Mouse (Mus musculus): ENCODE data around the gene Hbb-bs. TPM values are rescaled to one million over a fixed set of nuclear protein-coding genes. Genes with fewer than 3 reads are reported as not detected.
"Not testable (repeated sequence)": the region's sequence is repeated elsewhere in the genome, so short reads cannot be mapped to it uniquely, and the experiment has no call there.

Hbb-bs gene
- total and polyA plus RNA-seq, 2 experiments from 2014 or later, result 5,614 to 6,330 TPM

- H3K27ac ChIP-seq (ENCODE audit: low read depth), result no peak overlapping the region
- WGBS, result 21% methylated on average over 4 of the region's 4 CpGs
- no peaks in the 10 kb centered on the region for H3K27me3 ChIP-seq (ENCODE audit: control insufficient read depth, insufficient read depth, low read length)
- H3K4me2 ChIP-seq (ENCODE audit: low read depth, low read length), result no peak overlapping the region
- no peak overlapping the region for H3K9ac ChIP-seq (replicated peaks; ENCODE audit: low read depth, low read length)
- H3K36me3 ChIP-seq (replicated peaks; ENCODE audit: control insufficient read depth, insufficient read depth, low read length), result no peaks in the 10 kb centered on the region
- no peak overlapping the region for H3K4me3 ChIP-seq (ENCODE audit: low read depth, low read length)
- TF ChIP-seq EP300 (IDR thresholded peaks at IDR 0.05; ENCODE audit: low read depth) (no peak), CTCF (IDR thresholded peaks at IDR 0.05; ENCODE audit: low read depth) (no peak)
- no peaks in the 10 kb centered on the region for H3K4me1 ChIP-seq (ENCODE audit: control insufficient read depth, insufficient read depth)
- no peaks in the 10 kb centered on the region for H3K9me3 ChIP-seq (replicated peaks; ENCODE audit: control insufficient read depth, low read length)
- DNase-seq (ENCODE audit: low spot score), result no peak
- ATAC-seq (ENCODE audit: insufficient read depth, low read depth), result no peak
Measured at GRCm38 (mm10) chr7:103792669-103793388, 35.1 kb downstream of the Hbb-bs start.

- Histone ChIP-seq H3K4me1 (ENCODE audit: control insufficient read depth, insufficient read depth) (no peaks in the 10 kb centered on the region), H3K4me2 (ENCODE audit: low read depth, low read length) (no peak within 1 kb of the TSS), H3K36me3 (replicated peaks; ENCODE audit: control insufficient read depth, insufficient read depth, low read length) (no peaks in the 10 kb centered on the region), H3K4me3 (ENCODE audit: low read depth, low read length) (no peak within 1 kb of the TSS), H3K9me3 (replicated peaks; ENCODE audit: control insufficient read depth, low read length) (no peaks in the 10 kb centered on the region), H3K27me3 (ENCODE audit: control insufficient read depth, insufficient read depth, low read length) (no peaks in the 10 kb centered on the region), H3K9ac (replicated peaks; ENCODE audit: low read depth, low read length) (no peak within 1 kb of the TSS), H3K27ac (ENCODE audit: low read depth) (no peak within 1 kb of the TSS)
- DNase-seq (ENCODE audit: low spot score) (no peak), ATAC-seq (ENCODE audit: insufficient read depth, low read depth) (no peak)
- 50% methylated on average over 3 of the region's 3 CpGs for WGBS
- no peak for TF ChIP-seq EP300 (IDR thresholded peaks at IDR 0.05; ENCODE audit: low read depth)
- no peak for TF ChIP-seq CTCF (IDR thresholded peaks at IDR 0.05; ENCODE audit: low read depth)
Measured at GRCm38 (mm10) chr7:103791721-103792120, 36.2 kb downstream of the Hbb-bs start, which contains the start of gene Olfr67. Gene Olfr67 (minus strand): TSS chr7:103791821.

GRCm38 (mm10) chr7:103779598-103779997 lies 48.3 kb downstream of the Hbb-bs start, which contains the start of gene Olfr68:
Gene Olfr68 (minus strand): TSS chr7:103779698.
- no peak within 1 kb of the TSS for H3K9ac ChIP-seq (replicated peaks; ENCODE audit: low read depth, low read length)
- 64% methylated on average over 3 of the region's 3 CpGs for WGBS
- no peaks in the 10 kb centered on the region for H3K4me1 ChIP-seq (ENCODE audit: control insufficient read depth, insufficient read depth)
- no peaks in the 10 kb centered on the region for H3K36me3 ChIP-seq (replicated peaks; ENCODE audit: control insufficient read depth, insufficient read depth, low read length)
- no peak for ATAC-seq (ENCODE audit: insufficient read depth, low read depth)
- no peaks in the 10 kb centered on the region for H3K27me3 ChIP-seq (ENCODE audit: control insufficient read depth, insufficient read depth, low read length)
- TF ChIP-seq EP300 (IDR thresholded peaks at IDR 0.05; ENCODE audit: low read depth) (no peak), CTCF (IDR thresholded peaks at IDR 0.05; ENCODE audit: low read depth) (no peak)
- no peak for DNase-seq (ENCODE audit: low spot score)
- H3K4me3 ChIP-seq (ENCODE audit: low read depth, low read length), result no peak within 1 kb of the TSS
- no peak within 1 kb of the TSS for H3K27ac ChIP-seq (ENCODE audit: low read depth)
- H3K9me3 ChIP-seq (replicated peaks; ENCODE audit: control insufficient read depth, low read length), result no peaks in the 10 kb centered on the region
- H3K4me2 ChIP-seq (ENCODE audit: low read depth, low read length), result no peak within 1 kb of the TSS

- not testable (repeated sequence) for H3K27ac ChIP-seq (ENCODE audit: low read depth); DNase-seq (ENCODE audit: low spot score); H3K27me3 ChIP-seq (ENCODE audit: control insufficient read depth, insufficient read depth, low read length); H3K36me3 ChIP-seq (replicated peaks; ENCODE audit: control insufficient read depth, insufficient read depth, low read length); H3K9ac ChIP-seq (replicated peaks; ENCODE audit: low read depth, low read length); H3K9me3 ChIP-seq (replicated peaks; ENCODE audit: control insufficient read depth, low read length); H3K4me2 ChIP-seq (ENCODE audit: low read depth, low read length); H3K4me3 ChIP-seq (ENCODE audit: low read depth, low read length); H3K4me1 ChIP-seq (ENCODE audit: control insufficient read depth, insufficient read depth); ATAC-seq (ENCODE audit: insufficient read depth, low read depth)
- 45% methylated on average over 3 of the region's 4 CpGs for WGBS
Measured at GRCm38 (mm10) chr7:103777652-103778051, 50.2 kb downstream of the Hbb-bs start.

Other genes starting within 250 kb of the Hbb-bs start
Only the 30 nearest of the 32 such genes appear.
- not detected in 2 replicates for gene Olfr619, start 227.5 kb downstream of the Hbb-bs start, total RNA-seq (2014; rRNA removed; ENCODE audit: low replicate concordance)
- not detected in 2 replicates for gene Olfr619, start 227.5 kb downstream of the Hbb-bs start, polyA plus RNA-seq (2015; fragmentation: Nextera tagmentation; extraction: Ambion mirVana)
- not detected in 2 replicates for gene Olfr620, start 215.6 kb downstream of the Hbb-bs start, total RNA-seq (2014; rRNA removed; ENCODE audit: low replicate concordance)
- gene Olfr620, start 215.6 kb downstream of the Hbb-bs start, polyA plus RNA-seq (2015; fragmentation: Nextera tagmentation; extraction: Ambion mirVana), result not detected in 2 replicates
- gene Olfr622, start 185.4 kb downstream of the Hbb-bs start, total RNA-seq (2014; rRNA removed; ENCODE audit: low replicate concordance), result not detected in 2 replicates
- gene Olfr622, start 185.4 kb downstream of the Hbb-bs start, polyA plus RNA-seq (2015; fragmentation: Nextera tagmentation; extraction: Ambion mirVana), result not detected in 2 replicates
- gene Olfr623, start 164.4 kb downstream of the Hbb-bs start, total RNA-seq (2014; rRNA removed; ENCODE audit: low replicate concordance), result not detected in 2 replicates
- gene Olfr623, start 164.4 kb downstream of the Hbb-bs start, polyA plus RNA-seq (2015; fragmentation: Nextera tagmentation; extraction: Ambion mirVana), result not detected in 2 replicates
- gene Olfr624, start 156.9 kb downstream of the Hbb-bs start, total RNA-seq (2014; rRNA removed; ENCODE audit: low replicate concordance), result not detected in 2 replicates
- 0.03 TPM in 1 of 2 replicates, not detected in the other for gene Olfr624, start 156.9 kb downstream of the Hbb-bs start, polyA plus RNA-seq (2015; fragmentation: Nextera tagmentation; extraction: Ambion mirVana)
- not detected in 2 replicates for gene Olfr625-ps1, start 145.4 kb downstream of the Hbb-bs start, total RNA-seq (2014; rRNA removed; ENCODE audit: low replicate concordance)
- gene Olfr625-ps1, start 145.4 kb downstream of the Hbb-bs start, polyA plus RNA-seq (2015; fragmentation: Nextera tagmentation; extraction: Ambion mirVana), result not detected in 2 replicates
- gene Olfr243, start 113.4 kb downstream of the Hbb-bs start, total RNA-seq (2014; rRNA removed; ENCODE audit: low replicate concordance), result not detected in 2 replicates
- gene Olfr243, start 113.4 kb downstream of the Hbb-bs start, polyA plus RNA-seq (2015; fragmentation: Nextera tagmentation; extraction: Ambion mirVana), result not detected in 2 replicates
- not detected in 2 replicates for gene Olfr628, start 97.7 kb downstream of the Hbb-bs start, total RNA-seq (2014; rRNA removed; ENCODE audit: low replicate concordance)
- not detected in 2 replicates for gene Olfr628, start 97.7 kb downstream of the Hbb-bs start, polyA plus RNA-seq (2015; fragmentation: Nextera tagmentation; extraction: Ambion mirVana)
- not detected in 2 replicates for gene Olfr629, start 83.2 kb downstream of the Hbb-bs start, total RNA-seq (2014; rRNA removed; ENCODE audit: low replicate concordance)
- gene Olfr629, start 83.2 kb downstream of the Hbb-bs start, polyA plus RNA-seq (2015; fragmentation: Nextera tagmentation; extraction: Ambion mirVana), result not detected in 2 replicates
- gene Olfr630, start 70.8 kb downstream of the Hbb-bs start, total RNA-seq (2014; rRNA removed; ENCODE audit: low replicate concordance), result not detected in 2 replicates
- not detected in 2 replicates for gene Olfr630, start 70.8 kb downstream of the Hbb-bs start, polyA plus RNA-seq (2015; fragmentation: Nextera tagmentation; extraction: Ambion mirVana)
- gene Olfr69, start 56.5 kb downstream of the Hbb-bs start, total RNA-seq (2014; rRNA removed; ENCODE audit: low replicate concordance), result not detected in 2 replicates
- not detected in 2 replicates for gene Olfr69, start 56.5 kb downstream of the Hbb-bs start, polyA plus RNA-seq (2015; fragmentation: Nextera tagmentation; extraction: Ambion mirVana)
- gene Olfr68, start 48.4 kb downstream of the Hbb-bs start, total RNA-seq (2014; rRNA removed; ENCODE audit: low replicate concordance), result not detected in 2 replicates
- gene Olfr68, start 48.4 kb downstream of the Hbb-bs start, polyA plus RNA-seq (2015; fragmentation: Nextera tagmentation; extraction: Ambion mirVana), result not detected in 2 replicates
- not detected in 2 replicates for gene Olfr67, start 36.3 kb downstream of the Hbb-bs start, total RNA-seq (2014; rRNA removed; ENCODE audit: low replicate concordance)
- not detected in 2 replicates for gene Olfr67, start 36.3 kb downstream of the Hbb-bs start, polyA plus RNA-seq (2015; fragmentation: Nextera tagmentation; extraction: Ambion mirVana)
- gene Hbb-bt, start 14.1 kb downstream of the Hbb-bs start, total RNA-seq (2014; rRNA removed; ENCODE audit: low replicate concordance), result 716 and 1,401 TPM in 2 replicates
- 772 and 1,221 TPM in 2 replicates for gene Hbb-bt, start 14.1 kb downstream of the Hbb-bs start, polyA plus RNA-seq (2015; fragmentation: Nextera tagmentation; extraction: Ambion mirVana)
- not detected in 2 replicates for gene Hbb-bh2, start 12.4 kb upstream of the Hbb-bs start, total RNA-seq (2014; rRNA removed; ENCODE audit: low replicate concordance)
- gene Hbb-bh2, start 12.4 kb upstream of the Hbb-bs start, polyA plus RNA-seq (2015; fragmentation: Nextera tagmentation; extraction: Ambion mirVana), result not detected in 2 replicates
- not detected in 2 replicates for gene Hbb-bh1, start 15.1 kb upstream of the Hbb-bs start, total RNA-seq (2014; rRNA removed; ENCODE audit: low replicate concordance)
- gene Hbb-bh1, start 15.1 kb upstream of the Hbb-bs start, polyA plus RNA-seq (2015; fragmentation: Nextera tagmentation; extraction: Ambion mirVana), result not detected in 2 replicates
- 0.80 TPM in 1 of 2 replicates, not detected in the other for gene Hbb-y, start 25.1 kb upstream of the Hbb-bs start, total RNA-seq (2014; rRNA removed; ENCODE audit: low replicate concordance)
- gene Hbb-y, start 25.1 kb upstream of the Hbb-bs start, polyA plus RNA-seq (2015; fragmentation: Nextera tagmentation; extraction: Ambion mirVana), result 2.2 and 2.7 TPM in 2 replicates
- gene Olfr66, start 58.2 kb upstream of the Hbb-bs start, total RNA-seq (2014; rRNA removed; ENCODE audit: low replicate concordance), result not detected in 2 replicates
- not detected in 2 replicates for gene Olfr66, start 58.2 kb upstream of the Hbb-bs start, polyA plus RNA-seq (2015; fragmentation: Nextera tagmentation; extraction: Ambion mirVana)
- gene Olfr64, start 66.4 kb upstream of the Hbb-bs start, total RNA-seq (2014; rRNA removed; ENCODE audit: low replicate concordance), result not detected in 2 replicates
- gene Olfr64, start 66.4 kb upstream of the Hbb-bs start, polyA plus RNA-seq (2015; fragmentation: Nextera tagmentation; extraction: Ambion mirVana), result not detected in 2 replicates
- not detected in 2 replicates for gene Olfr65, start 75.4 kb upstream of the Hbb-bs start, total RNA-seq (2014; rRNA removed; ENCODE audit: low replicate concordance)
- not detected in 2 replicates for gene Olfr65, start 75.4 kb upstream of the Hbb-bs start, polyA plus RNA-seq (2015; fragmentation: Nextera tagmentation; extraction: Ambion mirVana)
- gene Olfr631, start 100.7 kb upstream of the Hbb-bs start, total RNA-seq (2014; rRNA removed; ENCODE audit: low replicate concordance), result not detected in 2 replicates
- gene Olfr631, start 100.7 kb upstream of the Hbb-bs start, polyA plus RNA-seq (2015; fragmentation: Nextera tagmentation; extraction: Ambion mirVana), result not detected in 2 replicates
- gene Olfr632, start 106.3 kb upstream of the Hbb-bs start, total RNA-seq (2014; rRNA removed; ENCODE audit: low replicate concordance), result not detected in 2 replicates
- not detected in 2 replicates for gene Olfr632, start 106.3 kb upstream of the Hbb-bs start, polyA plus RNA-seq (2015; fragmentation: Nextera tagmentation; extraction: Ambion mirVana)
- not detected in 2 replicates for gene Olfr633, start 116.3 kb upstream of the Hbb-bs start, total RNA-seq (2014; rRNA removed; ENCODE audit: low replicate concordance)
- not detected in 2 replicates for gene Olfr633, start 116.3 kb upstream of the Hbb-bs start, polyA plus RNA-seq (2015; fragmentation: Nextera tagmentation; extraction: Ambion mirVana)
- gene Olfr635, start 143.1 kb upstream of the Hbb-bs start, total RNA-seq (2014; rRNA removed; ENCODE audit: low replicate concordance), result not detected in 2 replicates
- gene Olfr635, start 143.1 kb upstream of the Hbb-bs start, polyA plus RNA-seq (2015; fragmentation: Nextera tagmentation; extraction: Ambion mirVana), result not detected in 2 replicates
- gene Olfr638, start 170.7 kb upstream of the Hbb-bs start, total RNA-seq (2014; rRNA removed; ENCODE audit: low replicate concordance), result not detected in 2 replicates
- not detected in 2 replicates for gene Olfr638, start 170.7 kb upstream of the Hbb-bs start, polyA plus RNA-seq (2015; fragmentation: Nextera tagmentation; extraction: Ambion mirVana)
- gene Olfr639, start 189.2 kb upstream of the Hbb-bs start, total RNA-seq (2014; rRNA removed; ENCODE audit: low replicate concordance), result not detected in 2 replicates
- gene Olfr639, start 189.2 kb upstream of the Hbb-bs start, polyA plus RNA-seq (2015; fragmentation: Nextera tagmentation; extraction: Ambion mirVana), result not detected in 2 replicates
- gene Olfr640, start 197.5 kb upstream of the Hbb-bs start, total RNA-seq (2014; rRNA removed; ENCODE audit: low replicate concordance), result not detected in 2 replicates
- gene Olfr640, start 197.5 kb upstream of the Hbb-bs start, polyA plus RNA-seq (2015; fragmentation: Nextera tagmentation; extraction: Ambion mirVana), result not detected in 2 replicates
- not detected in 2 replicates for gene Olfr641, start 207.3 kb upstream of the Hbb-bs start, total RNA-seq (2014; rRNA removed; ENCODE audit: low replicate concordance)
- gene Olfr641, start 207.3 kb upstream of the Hbb-bs start, polyA plus RNA-seq (2015; fragmentation: Nextera tagmentation; extraction: Ambion mirVana), result not detected in 2 replicates
- gene Olfr642, start 224.6 kb upstream of the Hbb-bs start, total RNA-seq (2014; rRNA removed; ENCODE audit: low replicate concordance), result not detected in 2 replicates
- not detected in 2 replicates for gene Olfr642, start 224.6 kb upstream of the Hbb-bs start, polyA plus RNA-seq (2015; fragmentation: Nextera tagmentation; extraction: Ambion mirVana)
- not detected in 2 replicates for gene 4930516K23Rik, start 233.3 kb upstream of the Hbb-bs start, total RNA-seq (2014; rRNA removed; ENCODE audit: low replicate concordance)
- gene 4930516K23Rik, start 233.3 kb upstream of the Hbb-bs start, polyA plus RNA-seq (2015; fragmentation: Nextera tagmentation; extraction: Ambion mirVana), result not detected in 2 replicates

Measured in heart, postnatal 0 days (tissue).